Mouse (Mus musculus) urinary bladder, adult 18-20 months (tissue): ENCODE measurements around the gene G6pc2.

Source experiments
- DNase-seq, 2 experiments: peaks; one replicate each; pipeline ENCODE4 v3.0.0; 2022; ENCODE audit warnings: low spot score in 2 of 2, mixed read lengths in 2 of 2

Gene G6pc2

DNA sequence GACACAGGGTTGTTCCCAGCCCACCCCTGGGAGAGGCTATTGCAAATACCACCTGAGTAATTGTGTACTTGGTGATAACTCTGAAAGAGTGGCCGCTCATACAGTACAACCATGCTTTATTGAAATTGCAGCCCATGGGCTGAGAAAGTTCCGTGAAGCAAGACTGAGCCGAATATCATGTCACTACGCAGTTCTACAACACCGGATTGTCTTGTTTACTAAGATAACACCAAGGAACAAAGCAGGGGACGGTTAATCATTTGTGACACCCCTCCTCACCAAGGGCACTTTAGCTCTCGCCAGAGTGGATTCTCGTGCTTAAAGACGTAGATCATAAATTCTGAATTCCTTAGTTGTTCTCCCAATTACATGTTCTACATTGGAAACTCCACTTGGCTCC, 28.4 kb downstream of the G6pc2 start:
- DNase-seq, result no peak

DNA sequence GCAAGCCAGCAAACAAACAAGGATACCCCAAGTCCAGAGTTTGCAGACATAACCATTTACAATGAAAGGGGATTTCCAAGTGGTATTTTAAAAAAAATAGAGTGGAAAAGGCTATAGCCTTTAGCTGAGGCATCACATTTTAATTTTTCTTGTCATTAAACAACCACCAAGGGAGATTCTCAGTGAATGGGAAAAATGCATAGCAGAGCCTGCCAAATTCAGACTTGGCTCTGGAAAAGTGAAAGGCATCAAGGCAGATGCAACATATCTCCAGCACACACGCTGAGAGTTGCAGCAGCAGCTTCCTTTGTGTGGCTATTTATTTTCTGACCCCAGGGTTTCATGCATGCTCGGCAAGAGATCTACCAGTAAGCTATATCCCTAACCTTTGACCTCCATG, 34.1 kb downstream of the G6pc2 start:
- DNase-seq, result no peak

DNA sequence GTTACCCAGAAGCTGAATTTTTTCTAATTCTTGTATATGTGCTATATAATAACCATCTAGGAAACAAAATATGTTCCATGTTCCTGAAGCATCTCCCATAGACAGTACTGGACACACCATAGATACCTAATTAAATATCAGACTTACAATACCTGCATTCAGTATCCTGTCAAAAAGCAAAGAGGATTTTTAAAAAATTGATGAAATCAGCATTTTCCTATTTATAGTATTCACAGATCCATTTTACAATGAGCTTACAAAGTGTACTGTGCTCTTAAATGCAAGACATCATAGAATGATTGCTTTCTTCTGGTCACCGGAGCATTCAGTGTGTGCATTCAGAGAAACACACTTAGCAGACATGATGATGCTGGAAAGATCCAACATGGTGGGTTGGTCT, 36.2 kb downstream of the G6pc2 start:
- DNase-seq, result no peak

DNA sequence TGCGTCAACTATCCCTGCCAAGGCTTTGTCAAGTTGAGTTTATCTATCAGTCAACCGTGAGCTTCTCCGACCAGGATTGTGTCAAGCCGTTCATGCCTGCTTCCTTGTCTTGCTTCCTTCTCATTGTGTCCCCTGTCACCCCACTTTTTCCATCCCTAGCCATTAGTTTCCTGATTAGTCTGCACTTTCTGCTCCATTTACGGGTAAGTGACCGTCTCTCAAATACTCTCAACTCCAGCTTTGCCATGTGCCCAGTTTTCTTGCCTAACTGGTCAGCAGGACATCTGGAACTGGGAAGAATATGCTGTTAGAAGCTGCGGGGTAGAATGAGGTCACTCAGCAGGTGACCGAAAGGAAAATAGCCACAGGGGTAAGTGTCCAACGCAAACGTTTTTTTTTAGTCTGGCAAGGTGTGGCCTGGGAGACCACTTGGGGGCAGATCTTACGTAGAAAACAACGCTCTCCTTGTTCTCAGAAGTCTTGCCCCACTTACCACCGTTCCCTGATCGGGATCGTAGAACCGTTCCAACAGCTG, 37.4 kb downstream of the G6pc2 start:
- no peak for DNase-seq

DNA sequence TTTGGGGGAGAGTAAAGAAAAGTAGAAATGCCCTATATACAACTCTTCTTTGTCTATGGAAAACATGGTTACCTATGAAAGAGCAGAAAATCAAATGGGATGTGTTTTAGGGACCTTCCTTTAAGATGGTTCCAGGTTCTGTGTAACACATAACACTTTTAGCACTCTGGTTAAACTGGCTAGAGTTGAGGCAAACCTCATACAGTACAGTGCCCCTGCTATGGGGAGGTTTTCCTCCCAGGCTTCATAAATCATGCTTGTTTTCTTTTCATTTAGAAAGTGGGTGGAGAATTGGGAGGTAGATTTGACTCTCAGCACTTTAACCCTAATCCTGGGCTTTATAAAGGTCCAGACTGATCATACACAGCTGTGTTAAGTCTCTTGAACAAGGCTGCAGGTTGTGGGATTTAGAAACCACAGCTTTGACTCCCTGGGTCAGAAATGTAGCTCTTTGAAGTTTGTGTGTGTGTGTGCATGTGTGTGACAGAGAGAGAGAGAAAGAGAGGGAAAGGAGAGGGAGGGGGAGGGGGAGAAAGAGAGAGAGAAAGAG, 53.3 kb downstream of the G6pc2 start:
- no peak for DNase-seq

DNA sequence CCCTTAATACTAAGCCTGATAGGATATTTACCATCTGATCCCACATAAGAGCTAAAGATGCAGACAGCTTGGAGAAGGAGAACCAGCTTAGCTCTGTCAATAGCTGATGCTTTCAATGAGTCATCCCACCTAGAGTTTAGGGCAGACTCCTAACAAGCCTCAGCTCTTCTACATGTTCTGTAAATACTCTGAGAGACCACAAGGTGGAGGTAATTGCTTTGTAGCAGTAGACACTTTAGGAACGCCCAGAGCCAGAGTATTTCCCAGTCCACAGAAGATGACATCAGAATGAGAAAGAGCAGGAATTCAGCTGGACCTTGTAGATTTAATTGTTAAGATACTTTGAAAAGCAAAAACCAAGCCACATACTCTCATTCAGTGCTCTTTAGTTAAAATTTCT, 65.0 kb downstream of the G6pc2 start:
- no peak for DNase-seq
